ENCODE assay signal across 8 mouse cellular contexts in the genomic region with DNA sequence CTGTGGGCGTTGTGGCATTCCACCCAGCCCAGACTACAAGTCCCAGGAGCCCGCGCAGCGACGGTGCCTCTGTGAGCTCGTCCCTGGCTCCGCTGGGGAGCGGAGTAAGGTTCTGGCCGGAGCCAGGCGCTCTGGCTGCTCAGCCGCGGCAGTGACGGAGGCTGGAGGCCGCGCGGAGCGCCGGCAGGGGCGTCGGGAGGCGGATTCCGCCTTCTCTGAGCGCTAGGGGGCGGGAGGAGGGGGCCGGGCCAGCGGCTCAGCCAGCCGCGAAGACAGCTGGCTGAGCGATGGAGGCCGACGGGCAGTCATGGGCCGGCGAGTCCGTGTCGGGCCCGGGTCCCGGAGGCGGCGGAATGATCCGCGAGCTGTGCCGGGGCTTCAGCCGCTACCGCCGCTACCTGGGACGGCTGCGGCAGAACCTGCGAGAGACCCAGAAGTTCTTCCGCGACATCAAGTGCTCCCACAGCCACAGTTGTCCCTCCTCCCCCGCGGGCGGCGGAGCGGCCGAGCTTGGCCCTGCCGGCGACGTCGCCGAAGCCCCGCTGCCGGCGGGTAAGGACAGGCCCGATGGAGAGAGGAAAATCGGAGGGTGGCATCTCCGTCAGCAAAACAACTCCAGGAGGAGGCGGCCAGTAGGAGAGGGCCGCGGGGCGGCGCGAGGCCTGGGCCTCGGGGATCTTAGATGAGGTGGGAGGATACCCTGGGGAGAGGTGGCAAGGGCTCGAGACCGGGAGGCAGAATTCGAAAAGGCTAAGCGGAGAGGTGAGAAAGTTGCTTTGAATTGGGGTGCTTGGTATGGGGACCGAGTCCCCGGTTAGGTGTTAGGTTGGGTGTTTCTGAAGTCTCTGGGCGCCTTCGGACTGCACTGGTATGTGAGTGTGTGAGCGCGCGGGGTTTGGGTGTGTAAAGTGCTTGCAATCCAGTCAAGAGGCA. TPM values are rescaled to one million over a fixed set of nuclear protein-coding genes. Genes with fewer than 3 reads are reported as not detected.
A peak's percentile ranks its signal among the peaks of the same experiment; 100 is the strongest.
DNase-seq lines count a peak whose midpoint lies in the region; ATAC-seq and TF ChIP-seq lines count a peak whose summit lies in the region.

TSS of gene Dstyk (plus strand) at position 237 of the 933 bp plus-strand sequence.

- peak; percentile 79; the same call in 1 of the 2 replicates for TF ChIP-seq POLR2A in lung, adult 2 months (IDR thresholded peaks at IDR 0.05; ENCODE audit: borderline replicate concordance, extremely low read depth, low read depth, low read length)

- WGBS in forebrain, embryonic 15.5 days: under 1% methylated on average over 83 of the region's 85 CpGs
- under 1% methylated on average over 83 of the region's 85 CpGs for WGBS in lung, adult 2 months

- H3K27me3 ChIP-seq in forebrain, embryonic 15.5 days: no peaks in the 10 kb centered on the region

- H3K9ac ChIP-seq in ES-E14 (ENCODE audit: insufficient read depth, low read depth, low read length, poor library complexity, severe bottlenecking): peak within 1 kb of the TSS; percentile 77
- H3K9ac ChIP-seq in forebrain, embryonic 15.5 days (replicated peaks): peak within 1 kb of the TSS; percentile 78

- intact Hi-C loops in heart, postnatal 25 days (cut with DNase I): loop anchor here (2.0 kb wide), 3 partner anchors 27 to 59 kb away; partner anchors contain the start of genes Rbbp5 and Tmcc2

- in situ Hi-C loops in ES-E14 (cut with MboI; ENCODE audit: low sequenced_read_pairs in 2 of 2, unreplicated experiment in 2 of 2): no loop called here

- H3K4me2 ChIP-seq in forebrain, embryonic 15.5 days (replicated peaks): peak within 1 kb of the TSS; percentile 67

- H3K36me3 ChIP-seq in ES-E14 (ENCODE audit: control insufficient read depth, insufficient read depth, low read length, poor library complexity, severe bottlenecking): no peaks in the 10 kb centered on the region
- no peaks in the 10 kb centered on the region for H3K36me3 ChIP-seq in forebrain, embryonic 15.5 days

- TF ChIP-seq CTCF in lung, adult 2 months (IDR thresholded peaks at IDR 0.05; ENCODE audit: insufficient read depth, low read length): no peak

- peak within 1 kb of the TSS; percentile 77 for H3K4me3 ChIP-seq in ES-E14 (ENCODE audit: insufficient read depth in 1 of 2, low read depth in 1 of 2, low read length in 2 of 2, poor library complexity in 1 of 2, severe bottlenecking in 1 of 2)
- peak within 1 kb of the TSS; percentile 75 for H3K4me3 ChIP-seq in forebrain, embryonic 15.5 days
- H3K4me3 ChIP-seq in lung, adult 2 months (replicated peaks; ENCODE audit: extremely low read depth, low read depth, low read length): peak within 1 kb of the TSS; percentile 42

- ATAC-seq in forebrain, embryonic 15.5 days (replicated peaks): peak; percentile 99
- peak; percentile 82 for ATAC-seq in neutrophil, adult 5-6 weeks (ENCODE audit: extremely low read depth, insufficient number of reproducible peaks, low FRiP score, poor library complexity, severe bottlenecking)

- H3K4me1 ChIP-seq in ES-E14 (ENCODE audit: control insufficient read depth in 2 of 2, insufficient read depth in 2 of 2, low read length in 2 of 2, poor library complexity in 1 of 2): peaks cover 0 to 7% of the 10 kb centered on the region in 2 experiments; a peak in 2 of 4 replicates
- H3K4me1 ChIP-seq in forebrain, embryonic 15.5 days: peaks cover 34% of the 10 kb centered on the region
- peaks cover 5% of the 10 kb centered on the region; the same call in 1 of the 2 replicates for H3K4me1 ChIP-seq in lung, adult 2 months (ENCODE audit: control insufficient read depth, insufficient read depth, low read length)

- H3K9me3 ChIP-seq in ES-E14 (ENCODE audit: control insufficient read depth, insufficient read depth, low read depth, low read length): no peaks in the 10 kb centered on the region
- no peaks in the 10 kb centered on the region for H3K9me3 ChIP-seq in forebrain, embryonic 15.5 days

- DNase-seq in ES-E14 (ENCODE audit: low read depth, low spot score): peak; percentile 84
- peak; percentile 90 for DNase-seq in cerebellum, adult 11-12 months
- DNase-seq in heart, postnatal 25 days (ENCODE audit: low spot score): peak; percentile 91
- peak; percentile 91 to 94 for DNase-seq in layer of hippocampus, adult 18-20 months (ENCODE audit: low spot score in 2 of 2)
- peak; percentile 88 for DNase-seq in lung, adult 2 months
- DNase-seq in thymus, adult 18-20 months: peak; percentile 78 to 80

- H3K27ac ChIP-seq in ES-E14 (ENCODE audit: insufficient read depth, low read depth, low read length, poor library complexity, severe bottlenecking): no peak within 1 kb of the TSS
- H3K27ac ChIP-seq in forebrain, embryonic 15.5 days (replicated peaks): peak within 1 kb of the TSS; percentile 91

TF ChIP-seq in ES-E14, 5 proteins besides CTCF, POLR2A, EP300 and RAD21:
- peak; percentile 98 for TF ChIP-seq HCFC1 (IDR thresholded peaks at IDR 0.05; ENCODE audit: borderline replicate concordance, insufficient read depth, low read length)
- no peak for TF ChIP-seq MAFK (IDR thresholded peaks at IDR 0.05; ENCODE audit: insufficient read depth, low read depth, low read length)
- TF ChIP-seq ZNF384 (IDR thresholded peaks at IDR 0.05; ENCODE audit: low read depth, low read length): no peak

RNA-seq across cellular contexts. Expression of gene Dstyk, which starts in this region (rescaled TPM):
- total RNA-seq in ES-E14 (2012; rRNA removed): 6.5 and 8.4 TPM in 2 replicates
- polyA plus RNA-seq in forebrain, embryonic 15.5 days (2015; fragmentation: Nextera tagmentation; extraction: Ambion mirVana): 11.3 and 13.2 TPM in 2 replicates
- 10 to 100 TPM; 17.4 TPM for total RNA-seq in heart, postnatal 25 days (2021)
- total RNA-seq in layer of hippocampus, adult 18-20 months (2021): 10 to 100 TPM; 53.2 to 53.9 TPM
- 14.9 and 17.7 TPM in 2 replicates for polyA plus RNA-seq in lung, adult 2 months (2012; rRNA removed)
- 42.0 and 42.7 TPM in 2 replicates for total RNA-seq in neutrophil, adult 5-6 weeks (2017)
